Mouse (Mus musculus) kidney, adult 2 months (tissue): ENCODE measurements around the gene Ppfia2.

Experiments
- CTCF ChIP-seq: fragments of 200-500 bp; conservative IDR thresholded peaks from 2 replicates; pipeline ENCODE4 v1.5.1; 2011; ENCODE audit warnings: low read depth, mild to moderate bottlenecking, control low read depth, low read length, moderate library complexity, mixed read lengths; ENCODE audit not compliant: insufficient read depth, insufficient read length
- POLR2A ChIP-seq: fragments of 200-500 bp; IDR thresholded peaks from one replicate; pipeline ENCODE4 v1.6.1; 2011; ENCODE audit warnings: low read depth, low read length, control low read depth

GRCm38 (mm10) chr10:106910108-106910507, 440.0 kb downstream of the Ppfia2 start:
- TF ChIP-seq CTCF (no peak), POLR2A (no peak)
